Mouse (Mus musculus): ENCODE results near the gene Lrrc74a.

The Lrrc74a gene

DNA sequence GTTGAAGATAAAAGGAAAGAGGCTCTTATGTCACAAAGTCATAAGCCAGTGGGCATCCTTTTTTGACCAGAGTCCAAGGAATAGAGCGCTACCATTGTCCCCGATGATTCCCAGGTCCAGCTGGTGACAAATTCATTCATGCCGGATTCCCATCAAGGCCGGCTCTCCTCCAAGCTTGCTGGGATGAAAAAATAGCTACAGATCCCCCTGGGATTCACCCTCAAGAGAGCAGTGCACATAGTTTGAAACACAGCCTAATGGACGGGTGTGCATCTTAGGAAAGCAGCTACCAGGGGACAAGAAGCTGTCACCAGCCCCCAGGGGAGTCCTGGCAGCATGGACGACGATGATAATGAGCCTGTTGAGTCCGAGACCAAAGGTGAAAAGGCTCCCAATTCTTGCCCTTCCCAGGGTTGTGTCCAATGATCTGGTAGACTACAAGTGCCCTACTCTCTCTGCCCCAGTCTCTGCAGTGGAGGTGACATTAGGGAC, at the start of gene Lrrc74a:
Gene Lrrc74a, plus strand, starts transcription at position 51 of the 492 bp plus-strand sequence.
- no peak for DNase-seq

GRCm38 (mm10) chr12:86685275-86685674, 48.9 kb upstream of the Lrrc74a start:
- DNase-seq = peak; percentile 64

GRCm38 (mm10) chr12:86686551-86687330, 47.4 kb upstream of the Lrrc74a start:
- DNase-seq = no peak

GRCm38 (mm10) chr12:86687445-86687955, 46.7 kb upstream of the Lrrc74a start:
- no peak for DNase-seq

- no peak for DNase-seq
Measured at GRCm38 (mm10) chr12:86687971-86688573, 46.1 kb upstream of the Lrrc74a start.

- DNase-seq = no peak
Measured at GRCm38 (mm10) chr12:86688917-86689316, 45.3 kb upstream of the Lrrc74a start.

GRCm38 (mm10) chr12:86690700-86691485, 43.3 kb upstream of the Lrrc74a start:
- no peak for DNase-seq

- no peak for DNase-seq
Measured at GRCm38 (mm10) chr12:86692471-86693356, 41.5 kb upstream of the Lrrc74a start.

GRCm38 (mm10) chr12:86693389-86693788, 40.8 kb upstream of the Lrrc74a start:
- no peak for DNase-seq

DNA sequence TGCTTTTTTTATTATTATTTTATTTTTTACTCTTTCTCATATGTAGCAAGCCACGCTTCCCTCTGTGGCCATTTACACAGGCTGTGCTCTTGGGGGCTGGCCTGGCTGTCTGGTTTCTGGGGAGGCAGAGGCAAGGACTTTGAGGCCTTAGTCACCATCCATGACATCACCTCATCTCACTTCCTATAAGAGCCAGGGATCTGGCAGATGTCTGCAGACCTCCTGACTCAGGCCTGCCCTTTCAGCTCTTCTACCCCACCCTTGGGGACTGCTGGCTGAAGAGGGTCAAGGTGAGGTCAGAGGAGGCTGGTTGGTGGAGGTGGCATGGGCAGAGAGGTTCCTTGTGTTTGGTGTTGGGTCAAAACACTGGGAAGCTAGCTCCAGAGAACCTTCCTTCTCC, 39.7 kb upstream of the Lrrc74a start:
- DNase-seq = no peak

GRCm38 (mm10) chr12:86697996-86698395, 36.2 kb upstream of the Lrrc74a start:
- no peak for DNase-seq

DNA sequence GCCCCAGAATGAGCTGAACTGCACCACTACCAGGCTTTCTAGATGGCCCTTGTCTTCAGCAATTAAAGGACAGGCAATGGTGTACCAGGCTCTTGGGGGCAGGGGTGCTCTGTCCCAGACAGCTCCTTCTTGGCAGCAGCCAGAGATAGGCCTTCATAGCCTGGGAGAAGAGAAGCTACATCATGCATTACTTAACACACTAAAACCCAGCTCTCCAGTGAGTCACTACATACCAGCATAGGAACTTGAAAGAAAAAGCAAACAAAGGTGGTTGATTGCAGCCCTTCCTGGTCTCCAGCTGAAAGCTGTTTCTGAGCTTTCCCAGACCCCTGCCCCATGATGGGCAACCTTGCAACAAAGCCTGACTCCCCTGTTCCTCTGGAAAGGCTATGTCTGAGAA, 35.6 kb upstream of the Lrrc74a start:
- no peak for DNase-seq

- peak; percentile 93 for DNase-seq
Measured at GRCm38 (mm10) chr12:86699965-86700926, 33.9 kb upstream of the Lrrc74a start.

GRCm38 (mm10) chr12:86700927-86701310, 33.2 kb upstream of the Lrrc74a start:
- DNase-seq = no peak

DNA sequence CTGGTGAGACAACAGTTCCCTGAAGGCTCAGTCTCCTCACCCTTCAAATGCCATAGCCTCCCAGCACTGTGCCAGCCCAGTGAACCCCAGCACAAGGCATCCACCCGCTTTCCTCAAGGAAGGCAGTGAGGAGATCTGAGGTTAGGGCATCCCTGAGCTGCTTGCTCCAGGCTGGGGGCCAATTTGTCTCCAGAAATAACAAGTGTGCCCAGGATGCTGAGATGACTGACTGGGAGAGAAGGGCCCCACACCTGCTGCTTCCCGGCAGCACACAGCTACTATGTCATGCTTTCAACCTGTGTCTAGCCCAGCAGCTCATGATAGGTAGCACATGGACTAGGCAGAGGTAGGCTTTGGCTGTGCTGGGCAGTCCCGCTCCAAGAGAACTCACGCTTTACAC, 32.7 kb upstream of the Lrrc74a start:
- DNase-seq = no peak

DNA sequence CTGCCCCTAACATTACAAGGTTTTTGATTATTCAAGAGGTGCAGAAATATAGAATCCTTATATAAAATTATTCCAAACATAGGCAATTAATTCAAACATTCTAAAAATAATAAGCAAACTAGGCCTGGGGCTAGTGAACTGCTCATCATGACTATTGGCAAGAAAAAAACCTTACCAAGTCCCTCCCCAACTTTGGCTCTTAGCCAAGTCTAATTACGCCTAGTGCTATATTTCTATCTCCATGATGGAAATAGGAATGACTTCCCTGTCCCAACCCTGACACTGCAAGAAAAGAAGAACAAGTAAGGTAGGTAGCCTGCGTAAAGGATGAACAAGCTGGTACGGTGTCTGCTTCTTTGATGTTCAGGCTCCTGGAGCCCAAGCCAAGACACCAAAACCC, 31.5 kb upstream of the Lrrc74a start:
- no peak for DNase-seq

- DNase-seq = no peak
Measured at GRCm38 (mm10) chr12:86705843-86706242, 28.3 kb upstream of the Lrrc74a start.

GRCm38 (mm10) chr12:86714026-86714425, 20.1 kb upstream of the Lrrc74a start:
- no peak for DNase-seq

DNA sequence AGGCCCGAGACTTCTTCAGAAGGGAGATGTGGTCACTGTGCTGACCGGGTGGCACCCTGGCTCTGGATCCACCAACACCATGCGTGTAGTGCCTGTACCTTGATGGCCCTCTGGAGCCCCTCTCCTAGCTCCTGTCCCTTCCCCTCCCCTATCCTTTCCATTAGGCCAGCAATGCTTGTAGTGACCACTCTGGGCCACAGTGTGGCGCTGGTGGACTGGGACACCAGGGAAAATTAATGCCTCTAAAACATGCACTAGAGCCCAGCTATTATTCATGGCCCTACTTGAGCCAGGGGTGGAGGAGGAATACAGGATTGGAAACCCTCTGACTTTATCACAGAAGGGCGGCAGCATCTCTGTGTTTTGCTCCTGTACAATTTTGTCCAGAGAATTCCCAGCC, 18.8 kb upstream of the Lrrc74a start:
- peak; percentile 59 for DNase-seq

GRCm38 (mm10) chr12:86716962-86717361, 17.2 kb upstream of the Lrrc74a start:
- no peak for DNase-seq
